Mouse (Mus musculus) Patski (cell line): ENCODE results near the gene Ube2j2. TPM values are rescaled to one million over a fixed set of nuclear protein-coding genes. Genes with fewer than 3 reads are reported as not detected.

Source experiments
- ATAC-seq: fragments of 100-300 bp; one replicate; pipeline ENCODE4 v1.8.0; 2021
- CTCF ChIA-PET: fragments of 350-600 bp; sonication (Branson Sonifier 250); formaldehyde crosslinking; loops from one replicate; lab custom pipeline; 2022; ENCODE audit warnings: inconsistent platforms; lab: Charles Lee
- POLR2A ChIA-PET: fragments of 350-600 bp; sonication (Branson Sonifier 250); formaldehyde crosslinking; loops from one replicate; lab custom pipeline; 2022; ENCODE audit warnings: antibody characterized with exemption, inconsistent platforms; lab: Charles Lee
- DNase-seq: peaks from one replicate; pipeline ENCODE4 v3.0.0-alpha.2; 2011; ENCODE audit warnings: low read depth, low spot score
- H3K27me3 ChIP-seq: fragments of 371-371 bp; one replicate; pipeline ENCODE4 v1.5.1; 2021
- CTCF ChIP-seq: fragments of 100-300 bp; IDR thresholded peaks from one replicate; pipeline ENCODE4 v1.5.1; 2021
- in situ Hi-C: fragments of 300-500 bp; cut with MboI; formaldehyde crosslinking; loops from 3 replicates; pipeline ENCODE4 v1.11.1; 2018; ENCODE audit warnings: low pct_unique_long_range_greater_than_20kb, mixed read lengths
- polyA plus RNA-seq: library from polyadenylated mRNA; unstranded; gene quantifications from one replicate; pipeline ENCODE4 v1.2.3, GENCODE M21; 2021

Ube2j2 gene
- polyA plus RNA-seq, 1 experiment from 2014 or later, result 60.1 TPM

DNA sequence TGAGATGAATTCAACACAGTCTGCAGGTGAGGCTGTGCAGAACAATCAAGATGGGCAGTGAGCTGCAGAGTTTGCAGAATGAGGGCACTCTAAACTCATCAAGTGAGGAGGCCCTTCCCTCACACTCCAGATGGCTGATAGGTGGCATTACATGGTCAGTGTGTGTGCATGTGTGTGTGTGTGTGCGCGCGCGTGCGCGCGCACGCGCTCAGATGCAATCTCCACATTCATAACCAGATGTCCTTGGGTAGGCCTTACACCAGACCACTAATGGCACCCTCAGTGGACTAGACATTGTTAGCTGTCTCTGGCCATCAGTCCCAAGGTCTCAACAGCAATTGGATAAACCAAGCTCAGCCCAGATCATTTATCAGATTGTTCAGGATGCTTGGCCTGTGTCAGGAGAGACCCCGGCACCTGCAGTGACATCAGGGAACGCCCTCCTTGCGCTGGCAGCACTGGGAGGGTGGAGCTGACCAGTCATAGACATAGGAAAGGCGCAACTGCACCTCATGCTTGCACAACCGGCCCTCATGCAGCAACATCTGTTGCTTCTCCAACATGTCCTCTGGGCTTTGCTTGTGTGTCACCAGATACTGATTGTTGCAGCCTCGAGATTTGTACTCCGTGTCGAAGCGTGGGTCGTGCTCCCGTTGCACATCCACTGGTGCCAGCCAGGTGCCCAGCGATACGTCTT, 47.7 kb downstream of the Ube2j2 start:
- DNase-seq, result no peak
- ATAC-seq, result no peak
- no peaks in the 10 kb centered on the region for H3K27me3 ChIP-seq
- no peak for TF ChIP-seq CTCF
- ChIA-PET CTCF (no interaction called here), POLR2A (no interaction called here)
- in situ Hi-C loops, result no loop called here

DNA sequence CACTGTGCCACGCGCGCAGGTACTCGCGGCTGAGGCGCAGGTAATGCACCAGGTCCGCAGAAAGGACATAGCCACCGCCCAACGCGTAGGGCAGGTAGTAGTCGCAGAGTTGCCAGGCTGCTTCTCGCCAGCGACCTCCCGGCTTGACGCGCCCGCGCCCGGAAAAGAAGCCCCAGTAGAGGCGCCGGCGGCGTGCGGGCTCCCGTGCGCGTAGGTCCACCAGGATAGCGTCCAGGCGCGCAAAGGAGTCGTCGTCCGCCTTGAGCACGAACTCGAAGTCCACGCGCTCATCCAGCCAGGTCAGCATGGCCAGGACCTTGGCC, 48.2 kb downstream of the Ube2j2 start:
- H3K27me3 ChIP-seq, result no peaks in the 10 kb centered on the region
- TF ChIP-seq CTCF, result no peak
- in situ Hi-C loops, result no loop called here
- CTCF ChIA-PET, result no interaction called here
- DNase-seq, result no peak
- ATAC-seq, result no peak
- POLR2A ChIA-PET, result no interaction called here

DNA sequence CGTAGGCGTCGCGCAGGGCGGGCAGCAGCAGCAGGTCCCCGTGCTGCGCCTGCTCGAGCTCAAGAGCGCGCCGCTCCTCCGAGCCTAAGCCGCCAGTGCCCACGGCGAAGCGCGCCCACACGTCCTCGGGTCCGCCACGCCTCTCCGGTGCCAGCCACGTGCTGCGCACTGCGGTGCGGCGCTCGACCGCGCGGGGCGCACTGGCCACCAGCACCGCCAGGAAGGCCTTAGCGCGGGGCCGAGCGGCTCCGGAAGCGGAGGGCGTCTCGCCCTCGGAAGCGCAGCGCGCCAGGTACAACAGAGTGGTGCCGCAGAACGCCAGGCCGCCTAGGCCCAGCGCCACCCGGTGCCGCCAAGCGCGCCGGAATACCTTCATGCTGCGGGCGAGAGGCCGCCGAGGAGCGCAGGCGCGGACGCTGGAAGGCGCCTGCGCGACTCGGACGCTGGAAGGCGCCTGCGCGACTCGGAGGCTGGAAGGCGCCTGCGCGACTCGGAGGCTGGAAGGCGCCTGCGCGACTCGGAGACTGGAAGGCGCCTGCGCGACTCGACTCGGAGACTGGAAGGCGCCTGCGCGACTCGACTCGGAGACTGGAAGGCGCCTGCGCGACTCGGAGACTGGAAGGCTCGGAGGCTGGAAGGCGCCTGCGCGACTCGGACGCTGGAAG, 48.7 kb downstream of the Ube2j2 start, which contains the start of the genes B3galt6 and Sdf4:
B3galt6 (minus strand) TSS at position 409 of the 665 bp plus-strand sequence.
Sdf4 (plus strand) TSS at position 632 of the 665 bp plus-strand sequence.
- ATAC-seq (peak; percentile 72), DNase-seq (peak; percentile 49)
- POLR2A ChIA-PET, result interaction anchor here (1.4 kb wide), 1 partner anchor 117 kb away, joined by 4 read pairs; no protein-coding TSS in a partner anchor
- no peaks in the 10 kb centered on the region for H3K27me3 ChIP-seq
- CTCF ChIA-PET, result no interaction called here
- in situ Hi-C loops, result no loop called here
- no peak for TF ChIP-seq CTCF

DNA sequence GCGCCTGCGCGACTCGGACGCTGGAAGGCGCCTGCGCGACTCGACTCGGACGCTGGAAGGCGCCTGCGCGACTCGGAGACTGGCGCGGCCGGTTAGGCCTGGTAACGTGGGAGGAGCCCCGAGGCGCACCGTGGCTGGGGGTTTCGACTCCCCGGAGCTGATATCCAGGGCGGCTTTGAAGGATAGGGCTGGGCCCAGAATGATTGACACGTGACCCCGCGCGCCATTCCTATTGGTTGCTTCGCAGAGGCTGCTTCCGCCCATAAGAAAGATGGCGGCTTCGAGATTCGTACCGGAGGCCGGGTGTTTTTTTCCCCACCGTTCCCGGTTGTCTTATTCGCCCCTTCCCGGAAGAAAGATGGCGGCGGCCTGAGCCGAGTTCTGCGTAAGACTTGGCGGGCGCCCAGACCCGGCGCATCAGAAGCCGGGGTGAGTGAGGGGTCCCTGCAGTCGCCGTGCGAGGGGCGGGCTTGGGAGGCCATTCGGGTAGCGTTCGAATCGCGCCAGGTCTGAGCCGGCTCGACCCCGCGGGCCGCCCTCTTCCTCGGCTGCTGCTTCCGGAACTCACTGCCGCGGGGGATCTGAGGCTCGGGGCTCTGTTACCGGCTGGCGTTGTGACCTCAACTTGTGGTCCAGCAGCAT, 49.4 kb downstream of the Ube2j2 start:
- no peaks in the 10 kb centered on the region for H3K27me3 ChIP-seq
- POLR2A ChIA-PET, result interaction anchor here (0.8 to 1.4 kb wide), 2 partner anchors 114 to 116 kb away, joined by 3 to 4 read pairs; no protein-coding TSS in a partner anchor
- TF ChIP-seq CTCF, result no peak
- in situ Hi-C loops, result no loop called here
- ATAC-seq, result peak; percentile 66
- DNase-seq, result peak; percentile 94
- CTCF ChIA-PET, result interaction anchor here (0.9 kb wide), 1 partner anchor 18 kb away, joined by 3 read pairs; no protein-coding TSS in a partner anchor

DNA sequence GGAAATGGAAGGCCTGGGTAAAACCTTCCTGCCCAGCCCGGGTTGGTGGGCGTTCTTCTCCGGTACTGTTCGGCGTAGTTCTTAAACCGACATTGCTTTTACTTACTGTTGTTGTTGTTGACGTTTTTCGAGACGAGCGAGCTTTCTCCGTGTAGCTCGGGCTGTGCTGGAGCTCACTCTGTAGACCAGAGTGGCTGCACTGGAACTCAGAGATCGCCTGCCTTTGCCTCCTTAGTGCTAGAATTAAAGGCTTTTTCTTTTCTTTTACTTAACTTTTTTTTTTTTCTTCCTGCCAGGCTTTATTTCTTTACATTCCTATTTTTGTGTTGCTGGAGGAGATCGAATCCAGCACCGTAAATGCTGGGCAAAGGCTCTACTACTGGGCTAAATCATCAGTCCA, 50.0 kb downstream of the Ube2j2 start:
- ATAC-seq (no peak), DNase-seq (no peak)
- ChIA-PET CTCF (interaction anchor here (0.9 kb wide), 1 partner anchor 17 kb away, joined by 3 read pairs; no protein-coding TSS in a partner anchor), POLR2A (interaction anchor here (0.8 to 1.4 kb wide), 2 partner anchors 114 to 115 kb away, joined by 3 to 4 read pairs; no protein-coding TSS in a partner anchor)
- in situ Hi-C loops, result no loop called here
- no peak for TF ChIP-seq CTCF
- H3K27me3 ChIP-seq, result no peaks in the 10 kb centered on the region

DNA sequence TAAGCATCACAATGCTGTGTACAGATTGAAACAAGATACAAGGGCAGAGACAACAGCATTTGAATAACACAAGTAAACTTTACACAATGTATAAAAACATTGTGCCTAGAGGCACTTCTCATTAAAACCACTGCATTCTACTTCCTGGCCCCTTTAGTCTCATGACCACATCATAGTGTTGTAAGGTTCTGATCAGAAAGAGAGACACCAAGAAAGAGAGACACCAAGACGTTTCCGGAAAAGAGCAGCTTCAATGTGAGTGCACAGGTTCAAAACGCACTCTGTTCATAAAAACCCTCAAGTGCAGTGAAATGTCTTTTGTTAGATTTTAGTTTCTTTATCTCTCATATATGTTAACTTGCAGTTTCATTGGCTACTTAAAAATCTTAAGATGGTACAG, 60.5 kb downstream of the Ube2j2 start:
- DNase-seq (no peak), ATAC-seq (no peak)
- no peak for TF ChIP-seq CTCF
- in situ Hi-C loops, result no loop called here
- ChIA-PET CTCF (no interaction called here), POLR2A (no interaction called here)
- no peaks in the 10 kb centered on the region for H3K27me3 ChIP-seq

DNA sequence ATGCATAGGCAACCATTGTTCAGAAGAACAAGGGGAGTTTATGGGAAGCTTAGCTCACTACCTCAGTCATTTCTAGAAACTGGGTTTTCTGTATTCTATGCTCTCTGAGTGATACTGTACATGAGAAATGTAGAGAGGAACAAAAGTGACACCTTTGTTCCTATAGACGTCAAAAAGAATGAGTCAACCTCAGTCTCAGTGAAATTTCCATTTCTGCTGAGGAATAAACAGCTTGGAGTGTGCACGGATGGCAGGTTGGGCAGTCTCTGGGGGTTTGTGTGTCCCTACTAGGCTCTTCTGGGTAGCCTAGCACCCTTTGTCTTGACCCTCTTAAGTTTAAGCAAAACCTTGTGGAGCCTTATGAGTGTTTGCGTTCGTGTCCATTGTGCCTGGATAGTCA, 64.7 kb downstream of the Ube2j2 start:
- ATAC-seq, result no peak
- ChIA-PET CTCF (no interaction called here), POLR2A (no interaction called here)
- H3K27me3 ChIP-seq, result no peaks in the 10 kb centered on the region
- no peak for DNase-seq
- in situ Hi-C loops, result no loop called here
- TF ChIP-seq CTCF, result no peak

Other genes with a start within 250 kb of the Ube2j2 start
- gene Fndc10, start 249.5 kb upstream of the Ube2j2 start, polyA plus RNA-seq, result 7.3 TPM
- 81.8 TPM for gene Ssu72, start 239.0 kb upstream of the Ube2j2 start, polyA plus RNA-seq
- gene Tmem240, start 209.0 kb upstream of the Ube2j2 start, polyA plus RNA-seq, result 1.4 TPM
- 53.3 TPM for gene Atad3a, start 182.7 kb upstream of the Ube2j2 start, polyA plus RNA-seq
- 0.47 TPM for gene Vwa1, start 169.1 kb upstream of the Ube2j2 start, polyA plus RNA-seq
- 0.05 TPM for gene Tmem88b, start 158.0 kb upstream of the Ube2j2 start, polyA plus RNA-seq
- gene Ankrd65, start 153.4 kb upstream of the Ube2j2 start, polyA plus RNA-seq, result not detected
- 124 TPM for gene Mrpl20, start 141.0 kb upstream of the Ube2j2 start, polyA plus RNA-seq
- gene Ccnl2, start 131.3 kb upstream of the Ube2j2 start, polyA plus RNA-seq, result 55.5 TPM
- 127 TPM for gene Aurkaip1, start 112.6 kb upstream of the Ube2j2 start, polyA plus RNA-seq
- gene Mxra8, start 104.2 kb upstream of the Ube2j2 start, polyA plus RNA-seq, result 15.4 TPM
- gene Dvl1, start 96.4 kb upstream of the Ube2j2 start, polyA plus RNA-seq, result 83.6 TPM
- 1.2 TPM for gene Tas1r3, start 80.5 kb upstream of the Ube2j2 start, polyA plus RNA-seq
- gene Cptp, start 74.4 kb upstream of the Ube2j2 start, polyA plus RNA-seq, result 15.4 TPM
- gene Ints11, start 74.3 kb upstream of the Ube2j2 start, polyA plus RNA-seq, result 37.6 TPM
- 22.4 TPM for gene Pusl1, start 52.0 kb upstream of the Ube2j2 start, polyA plus RNA-seq
- 16.7 TPM for gene Acap3, start 52.0 kb upstream of the Ube2j2 start, polyA plus RNA-seq
- gene C1qtnf12, start 18.5 kb downstream of the Ube2j2 start, polyA plus RNA-seq, result 0.59 TPM
- 6.2 TPM for gene B3galt6, start 48.8 kb downstream of the Ube2j2 start, polyA plus RNA-seq
- gene Sdf4, start 49.0 kb downstream of the Ube2j2 start, polyA plus RNA-seq, result 167 TPM
- 0.36 TPM for gene Tnfrsf4, start 70.0 kb downstream of the Ube2j2 start, polyA plus RNA-seq
- 1.0 TPM for gene Tnfrsf18, start 82.3 kb downstream of the Ube2j2 start, polyA plus RNA-seq
- gene Ttll10, start 115.6 kb downstream of the Ube2j2 start, polyA plus RNA-seq, result 3.7 TPM
- gene 9430015G10Rik, start 166.2 kb downstream of the Ube2j2 start, polyA plus RNA-seq, result 9.3 TPM
- gene Rnf223, start 186.7 kb downstream of the Ube2j2 start, polyA plus RNA-seq, result 0.15 TPM